Mouse (Mus musculus): ENCODE results near the gene Usp48.

Usp48 gene

GRCm38 (mm10) chr4:137610256-137610655 lies 16.7 kb downstream of the Usp48 start:
- peak; percentile 60 for DNase-seq

- no peak for DNase-seq
Observed at GRCm38 (mm10) chr4:137622847-137623246, 29.3 kb downstream of the Usp48 start.

- DNase-seq, result no peak
Observed at GRCm38 (mm10) chr4:137627476-137628235, 34.1 kb downstream of the Usp48 start.

- no peak for DNase-seq
Observed at GRCm38 (mm10) chr4:137628400-137628799, 34.8 kb downstream of the Usp48 start.

GRCm38 (mm10) chr4:137629354-137629753 lies 35.8 kb downstream of the Usp48 start:
- DNase-seq, result peak; percentile 55

GRCm38 (mm10) chr4:137630153-137630552 lies 36.6 kb downstream of the Usp48 start:
- DNase-seq, result no peak

GRCm38 (mm10) chr4:137631596-137631995 lies 38.0 kb downstream of the Usp48 start:
- peak; percentile 38 for DNase-seq

GRCm38 (mm10) chr4:137633394-137633793 lies 39.8 kb downstream of the Usp48 start:
- no peak for DNase-seq

- no peak for DNase-seq
Observed at GRCm38 (mm10) chr4:137636597-137636996, 43.0 kb downstream of the Usp48 start.

- DNase-seq, result no peak
Observed at GRCm38 (mm10) chr4:137641556-137641955, 48.0 kb downstream of the Usp48 start.

- DNase-seq, result no peak
Observed at GRCm38 (mm10) chr4:137642101-137642500, 48.5 kb downstream of the Usp48 start.

- DNase-seq, result no peak
Observed at GRCm38 (mm10) chr4:137643459-137643858, 49.9 kb downstream of the Usp48 start.

GRCm38 (mm10) chr4:137646262-137646661 lies 52.7 kb downstream of the Usp48 start:
- DNase-seq, result no peak

GRCm38 (mm10) chr4:137647648-137648047 lies 54.1 kb downstream of the Usp48 start:
- DNase-seq, result no peak

GRCm38 (mm10) chr4:137648230-137648629 lies 54.7 kb downstream of the Usp48 start:
- DNase-seq, result no peak

GRCm38 (mm10) chr4:137650912-137651311 lies 57.4 kb downstream of the Usp48 start:
- no peak for DNase-seq

- no peak for DNase-seq
Observed at GRCm38 (mm10) chr4:137652835-137653346, 59.3 kb downstream of the Usp48 start.

GRCm38 (mm10) chr4:137655241-137656031 lies 61.9 kb downstream of the Usp48 start:
- no peak for DNase-seq

- no peak for DNase-seq
Observed at GRCm38 (mm10) chr4:137657674-137658073, 64.1 kb downstream of the Usp48 start.

- no peak for DNase-seq
Observed at GRCm38 (mm10) chr4:137659541-137659940, 66.0 kb downstream of the Usp48 start.

- peak; percentile 45 for DNase-seq
Observed at GRCm38 (mm10) chr4:137660364-137661077, 67.0 kb downstream of the Usp48 start.

GRCm38 (mm10) chr4:137661078-137661450 lies 67.5 kb downstream of the Usp48 start:
- no peak for DNase-seq

GRCm38 (mm10) chr4:137661547-137661946 lies 68.0 kb downstream of the Usp48 start:
- DNase-seq, result peak; percentile 56

Measured in kidney, postnatal 10 days (tissue).